Mouse (Mus musculus) embryonic stem cell, embryonic (primary cell): ENCODE data around the gene Ipcef1.

ENCODE experiments used
- CTCF ChIA-PET, 4 experiments: fragments of 300-600 bp in 2 of 4; fragments of 350-600 bp in 2 of 4; sonication (Branson Sonifier 250); formaldehyde crosslinking; loops; one replicate each; lab custom pipeline; 2022; ENCODE audit warnings: inconsistent platforms in 2 of 4; lab: Charles Lee
- POLR2A ChIA-PET, 4 experiments: fragments of 300-600 bp in 2 of 4; fragments of 350-600 bp in 2 of 4; sonication (Branson Sonifier 250); formaldehyde crosslinking; loops; one replicate each; lab custom pipeline; 2022; ENCODE audit warnings: antibody characterized with exemption in 4 of 4, inconsistent platforms in 1 of 4; lab: Charles Lee

The Ipcef1 gene

GRCm38 (mm10) chr10:6846283-6846682 is 206.0 kb downstream of the Ipcef1 start:
- POLR2A ChIA-PET = no interaction called here
- CTCF ChIA-PET = no interaction called here

DNA sequence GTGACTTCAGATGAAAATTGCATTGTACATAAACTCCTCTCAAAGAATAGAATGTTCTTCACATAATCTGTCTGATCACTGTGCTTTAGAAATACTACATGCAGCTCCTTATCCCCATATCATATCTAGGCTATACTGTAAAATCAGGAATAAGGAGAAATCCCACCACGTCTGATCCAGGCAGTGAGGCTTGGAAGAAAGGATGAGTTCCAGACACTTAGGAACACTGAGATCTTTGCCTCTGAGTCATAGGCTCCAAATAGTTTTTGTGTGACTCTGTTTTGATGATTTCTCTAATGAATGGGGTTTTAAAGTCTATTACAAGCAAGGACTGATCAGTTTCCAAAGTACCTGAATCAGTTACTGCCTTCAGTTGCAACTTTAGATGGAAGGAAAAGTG is 210.1 kb downstream of the Ipcef1 start:
- CTCF ChIA-PET = no interaction called here
- POLR2A ChIA-PET = no interaction called here
